Mouse (Mus musculus) layer of hippocampus, postnatal 10 days (tissue): ENCODE measurements at regions not wholly inside any gene's neighbourhood (a gene's known extent, or its start where the extent isn't known, plus 50 kb on each side); places are given as distances from the start of the nearest gene placed in this dataset.

Experiments
- DNase-seq, 2 experiments: peaks; one replicate each; pipeline ENCODE4 v3.0.0; 2021; ENCODE audit warnings: low spot score in 2 of 2

GRCm38 (mm10) chrX:11565888-11566287, 238.3 kb downstream of the H2al1j start:
- DNase-seq, result no peak

DNA sequence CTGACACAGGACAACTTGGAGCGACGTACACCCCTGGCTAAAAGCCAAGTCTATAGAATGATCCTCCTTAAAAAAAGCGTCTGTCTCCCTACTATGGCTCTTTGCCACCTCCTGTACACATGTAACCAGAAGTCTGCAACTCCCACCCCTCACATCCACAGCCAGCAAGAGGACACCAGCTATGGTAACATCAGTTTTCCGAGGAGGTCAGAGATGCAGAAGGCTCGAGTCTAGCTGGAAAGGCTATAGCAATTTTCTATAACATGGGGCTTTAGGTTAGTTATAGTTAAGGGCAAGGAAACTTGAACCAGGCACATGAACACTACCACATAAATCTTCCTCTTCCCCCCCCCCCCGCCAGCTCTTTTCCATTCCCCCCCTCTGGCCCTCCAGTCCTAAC, 240.2 kb downstream of the H2al1j start:
- no peak for DNase-seq

DNA sequence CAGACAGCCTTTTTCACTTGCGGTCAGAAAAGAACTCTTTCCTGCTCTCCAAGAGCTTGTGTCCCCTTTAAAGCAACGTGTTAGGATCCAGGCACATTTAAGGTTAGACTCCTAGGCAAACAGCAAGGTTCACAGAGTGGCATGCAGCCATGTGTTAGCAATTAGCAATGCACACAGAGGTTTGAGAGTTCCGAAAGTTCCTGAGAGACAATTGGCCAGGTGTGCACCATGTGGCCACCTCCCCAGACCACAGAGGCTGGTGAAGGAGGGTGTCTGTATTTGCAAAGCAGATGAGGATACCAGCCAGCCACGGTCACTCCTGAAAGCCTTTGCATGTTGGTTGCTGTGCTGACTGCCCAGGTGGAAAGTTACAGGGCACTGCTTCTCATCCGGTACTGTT, 240.6 kb downstream of the H2al1j start:
- no peak for DNase-seq

DNA sequence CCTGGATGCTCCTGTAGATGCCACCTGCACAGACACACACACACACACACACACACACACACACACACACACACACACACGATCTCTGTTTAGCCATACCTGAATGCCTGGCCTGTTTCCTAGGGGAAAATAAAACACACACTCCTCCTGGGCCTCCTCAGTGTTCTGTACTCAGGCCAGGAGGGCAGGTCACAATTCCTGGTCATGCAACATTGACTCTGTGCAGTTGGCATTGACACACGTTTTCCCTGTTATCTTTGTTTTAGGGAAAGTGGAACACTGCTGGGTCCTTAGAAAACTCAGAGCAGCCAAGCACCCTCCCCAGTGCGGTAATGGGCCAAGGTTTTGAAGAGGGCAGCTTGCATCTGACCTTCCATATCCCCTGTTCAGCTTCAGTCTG, 246.7 kb downstream of the H2al1j start:
- DNase-seq, result no peak

DNA sequence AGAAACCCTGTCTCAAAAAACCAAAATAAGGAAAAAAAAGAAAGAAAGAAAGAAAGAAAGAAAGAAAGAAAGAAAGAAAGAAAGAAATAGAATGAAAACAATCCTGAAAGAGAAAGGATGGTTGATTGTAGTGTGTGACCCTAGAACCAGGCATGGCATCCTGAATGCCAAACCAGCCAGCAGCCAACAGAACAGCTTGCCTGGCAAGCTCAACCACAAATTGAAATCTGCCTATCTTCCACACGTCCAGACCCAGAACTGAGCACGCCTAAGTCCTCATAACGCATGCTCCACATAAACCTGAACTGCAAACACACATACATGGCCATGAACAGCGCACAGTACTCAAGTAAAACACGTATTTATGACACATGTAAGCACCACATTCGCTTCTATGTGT, 247.9 kb downstream of the H2al1j start:
- DNase-seq, result no peak

- no peak for DNase-seq
These were observed 248.7 kb downstream of the H2al1j start for GRCm38 (mm10) chrX:11576287-11576686.

- DNase-seq, result no peak
These were observed 249.7 kb downstream of the H2al1j start for GRCm38 (mm10) chrX:11577294-11577693.

DNA sequence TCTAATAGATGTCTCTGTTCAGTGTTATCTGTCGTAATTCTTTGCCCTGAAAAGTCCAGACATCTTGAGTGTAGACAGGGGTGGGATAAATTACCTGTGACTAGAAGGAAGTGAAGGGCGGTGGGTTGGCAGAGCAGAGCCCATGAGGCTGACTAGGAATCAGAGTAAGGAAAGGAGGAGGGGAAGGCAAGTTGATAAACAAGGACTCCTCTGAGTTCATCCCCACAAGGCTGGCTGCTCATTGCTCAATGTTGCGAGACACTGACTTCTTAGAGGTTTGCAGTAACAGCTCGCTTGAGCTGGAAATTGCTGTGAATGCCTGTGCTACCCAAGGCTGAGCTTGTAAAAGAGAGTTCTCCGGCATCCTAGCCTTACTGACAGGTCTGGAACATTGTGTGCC, 257.7 kb downstream of the H2al1j start:
- no peak for DNase-seq

DNA sequence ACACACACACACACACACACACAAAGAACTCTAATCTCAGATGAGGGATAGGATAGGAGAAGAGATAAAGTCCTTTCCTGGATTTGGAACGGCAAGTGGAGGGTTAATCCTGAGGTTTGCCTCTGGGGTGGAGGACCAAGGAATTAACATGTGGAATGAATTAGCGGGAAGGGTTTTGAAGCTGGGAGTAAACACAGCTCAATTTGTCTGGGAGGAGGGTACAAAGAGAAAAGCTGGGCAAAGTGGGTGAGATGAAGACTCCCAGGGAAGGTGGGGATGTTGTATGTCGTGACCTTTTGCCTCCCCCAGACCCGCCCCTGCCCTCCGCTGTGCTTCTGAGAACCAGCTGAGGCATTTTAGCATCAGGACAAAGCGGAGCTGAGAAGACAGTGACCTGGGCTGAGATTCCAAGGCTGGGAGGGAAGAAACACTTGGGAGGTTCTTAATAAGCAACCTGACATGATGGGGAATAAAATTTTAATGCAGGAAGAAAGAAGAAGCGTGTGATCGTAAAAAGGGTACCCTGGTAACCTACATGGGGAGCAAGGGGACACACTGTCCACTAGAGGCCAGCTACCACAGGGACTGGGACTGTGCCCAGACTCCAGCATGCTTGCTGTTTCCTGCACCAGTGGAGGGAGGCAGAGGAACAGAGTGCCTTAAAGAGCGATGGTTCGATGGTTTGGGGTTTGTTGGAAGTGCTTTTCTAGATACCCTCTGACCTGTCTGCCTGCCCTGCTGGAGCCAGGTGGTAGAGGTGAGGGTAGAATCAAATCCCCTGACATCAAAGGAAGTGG, 264.0 kb downstream of the H2al1j start:
- no peak for DNase-seq

DNA sequence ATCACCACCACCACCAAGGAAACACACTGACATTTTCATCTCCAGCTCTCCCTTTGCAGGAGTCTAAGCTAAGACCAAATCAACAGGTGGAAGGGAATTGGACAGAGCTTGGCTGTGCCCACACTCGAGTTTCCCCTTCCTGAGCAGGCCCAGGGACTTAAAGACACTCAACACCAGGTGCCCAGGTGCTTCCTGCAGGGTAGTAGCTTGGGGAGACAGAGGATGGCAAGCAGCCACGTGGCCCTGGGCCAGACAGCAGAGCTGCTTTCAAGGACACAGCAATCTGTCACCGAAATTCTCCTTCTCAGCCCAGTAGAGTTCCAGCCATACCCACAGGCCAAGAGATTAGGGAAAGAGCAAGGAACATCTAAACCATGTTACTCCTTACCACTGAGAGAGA, 266.9 kb downstream of the H2al1j start:
- DNase-seq, result no peak

- no peak for DNase-seq
These were observed 269.9 kb downstream of the H2al1j start for GRCm38 (mm10) chrX:11597548-11597947.

- peak in 1 of 2 experiments; percentile 26 for DNase-seq
These were observed 286.6 kb downstream of the H2al1j start for GRCm38 (mm10) chrX:11614237-11614636.

GRCm38 (mm10) chrX:11621045-11621763, 293.6 kb downstream of the H2al1j start:
- no peak for DNase-seq

DNA sequence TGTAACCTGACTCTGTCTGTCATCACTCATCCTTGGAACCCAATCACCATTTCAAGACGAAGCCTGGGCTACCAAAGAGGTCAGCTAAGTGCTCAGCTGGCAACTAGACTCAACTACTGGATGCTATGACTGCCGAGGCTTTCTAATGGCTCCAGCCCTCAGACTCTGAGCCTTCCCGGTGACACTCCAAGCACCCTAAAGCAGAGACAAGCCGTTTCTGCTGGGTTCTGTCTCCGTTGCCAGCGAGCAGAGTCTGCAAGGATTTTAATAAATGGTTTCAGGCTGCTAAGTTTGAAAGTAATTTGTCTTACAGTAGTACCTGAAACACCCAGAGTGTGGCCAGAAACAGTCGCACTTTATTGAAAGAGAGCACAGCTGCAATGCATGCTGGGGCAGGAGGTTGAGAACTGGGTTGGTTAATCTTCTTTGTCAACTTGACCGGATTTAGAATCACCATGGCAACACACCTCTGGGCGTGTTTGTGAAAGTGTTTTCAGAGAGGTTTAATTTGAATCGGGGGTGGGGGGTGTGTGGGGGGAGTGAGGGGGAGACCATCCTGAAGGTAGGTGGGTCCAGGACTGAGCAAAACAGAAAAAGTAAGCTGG, 298.8 kb downstream of the H2al1j start:
- DNase-seq, result no peak

DNA sequence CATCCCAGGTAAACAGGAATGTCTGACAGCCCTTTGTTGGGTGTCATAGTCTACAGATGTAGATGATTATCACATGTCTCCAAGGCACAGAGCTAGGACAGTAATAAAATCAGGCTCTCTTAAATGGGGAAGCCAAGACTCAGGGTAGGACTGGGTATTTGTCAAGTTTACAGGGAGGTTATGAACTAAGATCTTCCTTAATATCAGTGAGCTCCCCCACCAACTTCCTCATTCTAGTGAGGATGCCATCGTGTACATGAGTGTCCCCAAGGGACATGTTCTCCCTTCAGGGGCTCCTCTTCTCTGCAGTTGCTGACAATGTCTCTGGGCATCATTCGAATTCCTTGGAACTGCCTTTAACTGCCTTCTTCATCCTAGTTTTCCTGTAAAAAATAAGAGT, 301.7 kb downstream of the H2al1j start:
- no peak for DNase-seq

- no peak for DNase-seq
These were observed 302.3 kb downstream of the H2al1j start for GRCm38 (mm10) chrX:11629906-11630305.

DNA sequence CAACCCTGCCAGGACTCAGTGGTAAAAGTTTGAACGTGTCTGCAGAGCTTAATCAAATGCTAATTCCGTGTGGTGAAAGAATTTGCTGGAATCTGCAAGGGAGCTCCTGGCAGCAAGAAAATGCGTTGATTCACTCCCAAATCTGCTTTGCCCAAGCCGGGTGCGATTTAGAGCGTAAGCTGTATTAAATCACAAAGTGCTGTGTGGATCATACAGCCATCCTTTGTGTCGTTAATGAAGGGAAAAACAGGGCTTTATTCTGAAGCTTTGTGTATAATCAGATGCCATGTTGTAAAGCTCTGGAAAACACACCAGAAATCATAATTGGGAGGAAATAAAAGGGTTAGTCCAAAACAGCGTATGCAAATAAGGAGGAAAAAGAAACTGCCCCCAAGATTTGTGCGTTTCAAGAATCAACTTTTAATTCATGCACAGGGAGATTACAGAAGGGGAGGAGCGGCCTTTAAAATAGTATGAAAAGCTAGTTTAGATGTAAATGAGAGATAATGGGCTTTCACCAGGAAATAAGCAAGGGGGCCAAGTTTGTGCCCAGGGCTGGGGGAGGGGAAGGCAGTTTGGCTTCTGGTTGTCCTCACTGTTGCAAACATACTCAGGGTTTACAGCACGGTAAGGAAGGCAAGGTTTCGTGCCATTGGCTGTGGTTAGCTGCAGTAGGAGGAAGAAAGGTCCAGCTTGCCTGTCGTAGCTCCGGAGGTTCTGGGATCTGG, 303.7 kb downstream of the H2al1j start:
- peak; percentile 25 to 28 for DNase-seq

DNA sequence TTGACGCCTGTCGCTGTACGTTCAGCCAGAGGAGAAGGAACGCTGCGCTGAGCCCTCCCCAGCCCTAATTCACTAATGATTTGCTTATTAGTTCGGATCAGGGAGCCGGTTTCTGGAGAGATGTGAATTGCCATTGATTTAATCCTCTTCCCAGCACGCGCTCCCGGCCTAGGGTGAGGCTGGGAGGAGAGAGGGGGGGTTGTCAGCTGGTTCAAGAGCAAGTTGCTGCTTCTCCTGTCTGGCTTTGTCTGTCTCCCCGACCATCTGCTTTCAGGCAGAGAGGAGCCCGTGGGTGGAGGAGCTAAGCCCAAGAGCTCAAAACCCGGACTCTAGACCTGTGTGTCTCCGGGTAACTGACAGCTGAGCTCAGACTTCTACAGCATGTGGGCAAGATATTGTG, 304.4 kb downstream of the H2al1j start:
- DNase-seq, result no peak

GRCm38 (mm10) chrX:11633823-11634222, 306.2 kb downstream of the H2al1j start:
- DNase-seq, result no peak

DNA sequence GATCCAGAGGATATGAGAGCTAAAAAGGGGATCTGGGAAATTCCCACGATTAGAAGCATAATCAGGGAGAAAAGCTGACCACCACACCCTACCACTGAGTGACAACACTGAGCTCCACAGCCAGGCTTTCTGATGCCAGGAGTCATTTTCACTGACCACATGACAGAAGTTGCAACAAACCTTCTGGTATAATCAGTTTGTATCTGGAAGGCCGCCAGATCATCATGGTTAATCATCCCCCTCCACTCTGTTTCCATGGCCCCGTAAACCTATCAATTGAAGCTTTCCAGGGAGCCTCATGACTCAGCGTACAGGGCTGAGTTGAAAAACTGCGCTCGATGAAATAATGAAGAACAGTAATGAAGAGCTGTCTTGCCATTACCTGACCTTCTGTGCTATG, 316.9 kb downstream of the H2al1j start:
- no peak for DNase-seq

- DNase-seq, result no peak
These were observed 319.3 kb downstream of the H2al1j start for GRCm38 (mm10) chrX:11646681-11647526.
